Mouse (Mus musculus) T-helper 17 cell (primary cell): ENCODE measurements at regions not wholly inside any gene's neighbourhood (a gene's known extent, or its start where the extent isn't known, plus 50 kb on each side); places are given as distances from the start of the nearest gene placed in this dataset.

Experiments used
- in situ Hi-C, 2 experiments: fragments of 300-600 bp; cut with MboI, MseI; formaldehyde crosslinking; loops; 1 replicate in 1 of 2; 2 replicates in 1 of 2; pipeline ENCODE4 v1.15.1; 2025; ENCODE audit warnings: high pct_unique_total_duplicates in 2 of 2

DNA sequence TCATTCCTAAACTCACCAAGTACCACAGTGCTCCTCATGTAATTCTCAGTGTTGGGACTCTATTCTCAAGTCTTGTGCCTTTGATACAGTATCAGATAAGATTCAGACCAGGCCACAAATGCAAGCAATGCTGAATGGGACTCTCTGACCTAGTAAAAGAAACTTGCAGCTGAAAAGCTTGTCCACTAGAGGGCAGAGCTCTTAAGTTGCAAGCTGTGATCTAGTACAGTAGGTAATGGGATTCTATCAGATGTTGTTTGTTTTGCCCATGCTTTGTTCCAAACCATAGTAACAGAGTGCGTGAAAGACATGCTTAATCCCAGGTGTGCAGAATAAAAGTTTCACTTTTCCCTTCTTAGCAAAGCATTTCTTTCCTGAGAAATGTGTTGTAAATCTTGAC, 383.2 kb upstream of the Chrm2 start:
- in situ Hi-C loops: no loop called here

DNA sequence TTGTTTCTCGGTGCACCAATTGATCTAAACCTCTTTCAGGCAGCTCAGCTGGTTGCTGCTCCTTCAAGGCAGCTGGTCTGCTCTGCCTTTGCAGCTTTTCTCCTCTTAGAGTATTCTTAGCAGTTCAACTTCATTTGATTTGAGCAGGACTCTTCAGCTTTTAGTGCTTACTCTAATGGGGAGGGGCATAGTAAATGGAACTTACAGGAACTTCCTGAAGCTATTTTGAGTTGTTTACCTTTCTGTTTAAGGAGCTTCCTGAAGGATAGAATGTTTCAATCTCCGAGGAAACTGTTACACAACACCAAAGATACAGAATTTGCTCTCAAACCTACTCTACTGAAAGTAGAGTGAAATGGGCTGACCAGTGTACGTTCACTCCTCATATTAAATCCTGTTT, 385.8 kb upstream of the Chrm2 start:
- in situ Hi-C loops: no loop called here

DNA sequence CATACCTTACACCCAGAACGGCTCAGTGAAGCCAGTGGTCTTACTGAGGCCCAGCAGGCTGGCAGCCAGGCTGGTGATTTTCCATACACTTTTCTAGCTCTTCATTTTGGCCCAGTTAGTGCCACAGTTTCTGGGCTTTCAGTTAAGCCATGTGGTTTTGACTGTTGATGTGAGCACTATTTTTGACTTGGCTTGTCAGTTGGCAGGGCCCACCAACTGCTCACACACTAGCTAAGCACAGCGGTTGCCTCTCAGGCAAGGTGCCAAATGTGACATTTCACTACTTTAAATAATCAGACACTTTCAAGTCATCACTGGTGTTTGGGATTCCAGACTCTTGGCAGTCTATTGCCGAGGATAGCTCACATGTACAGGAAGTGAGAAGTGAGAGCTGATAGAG, 399.0 kb upstream of the Chrm2 start:
- in situ Hi-C loops: loop anchor here (10.0 to 25.0 kb wide), 2 partner anchors 134 to 527 kb away; no protein-coding TSS in a partner anchor

- in situ Hi-C loops: no loop called here
These were observed 400.4 kb upstream of the Mtpn start for GRCm38 (mm10) chr6:35940071-35940470.

DNA sequence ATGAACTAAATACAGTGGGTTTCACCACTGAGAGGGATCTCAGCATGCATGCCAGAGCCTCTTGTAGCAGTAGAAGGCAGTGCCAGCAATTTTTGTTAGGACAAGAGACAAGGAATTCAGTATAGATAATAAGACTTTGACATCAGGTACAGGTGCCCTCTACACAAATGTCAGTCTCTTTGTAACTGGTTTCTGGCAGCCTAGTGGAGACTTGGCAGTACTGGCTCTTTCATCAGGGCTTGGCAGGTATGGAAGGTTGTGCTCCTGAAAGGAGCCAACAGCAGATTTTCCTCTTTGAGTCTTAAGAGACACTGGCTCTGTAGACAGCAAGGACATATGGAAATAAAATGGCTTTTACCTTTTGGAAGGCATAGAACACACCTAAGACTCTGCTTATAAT, 384.5 kb upstream of the Mtpn start:
- in situ Hi-C loops: no loop called here

GRCm38 (mm10) chr6:35897990-35898389, 358.3 kb upstream of the Mtpn start:
- in situ Hi-C loops: no loop called here

DNA sequence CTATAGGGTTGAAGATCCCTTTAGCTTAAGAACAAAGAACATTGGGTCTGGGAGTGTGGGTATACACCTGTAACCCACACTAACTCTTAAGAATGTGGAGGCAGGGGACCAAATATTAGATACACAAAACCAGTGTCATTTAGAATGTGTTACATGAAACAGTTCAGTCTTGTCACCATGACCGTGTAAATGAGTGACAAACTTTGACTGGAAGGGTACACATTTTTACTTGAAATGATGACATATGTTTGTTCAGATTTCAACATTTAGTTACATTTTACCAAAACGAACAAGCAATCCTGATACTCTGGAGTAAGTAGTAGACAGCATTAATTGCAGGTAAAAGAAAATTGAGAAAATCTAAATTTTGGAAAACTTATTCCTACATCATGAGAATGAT, 356.0 kb upstream of the Mtpn start:
- in situ Hi-C loops: no loop called here

GRCm38 (mm10) chr6:35874671-35875070, 335.0 kb upstream of the Mtpn start:
- in situ Hi-C loops: loop anchor here in 1 of 2 experiments (10.0 kb wide), 1 partner anchor 1100 kb away; no protein-coding TSS in a partner anchor

DNA sequence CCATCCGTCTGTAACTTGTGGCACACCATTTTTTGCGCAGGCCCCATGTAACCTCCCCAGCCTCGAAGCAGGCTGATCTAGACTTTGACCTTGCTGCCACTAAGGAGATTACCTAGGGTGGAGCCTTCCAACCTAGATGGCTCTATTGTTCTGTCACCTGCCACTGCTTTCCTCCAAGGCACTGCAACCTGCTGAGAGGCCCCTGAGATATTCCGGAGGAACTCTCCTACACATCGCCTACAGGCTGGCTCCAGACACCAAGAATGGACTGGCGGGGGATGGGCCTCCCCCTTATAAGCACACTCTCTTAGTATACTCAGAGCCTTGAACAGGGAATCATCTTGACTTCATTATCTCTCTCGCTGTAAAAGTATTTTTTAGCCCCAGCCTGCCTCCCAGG, 331.7 kb upstream of the Mtpn start:
- in situ Hi-C loops: loop anchor here in 1 of 2 experiments (10.0 kb wide), 1 partner anchor 1103 kb away; no protein-coding TSS in a partner anchor

- in situ Hi-C loops: no loop called here
These were observed 324.5 kb upstream of the Mtpn start for GRCm38 (mm10) chr6:35864218-35864617.

DNA sequence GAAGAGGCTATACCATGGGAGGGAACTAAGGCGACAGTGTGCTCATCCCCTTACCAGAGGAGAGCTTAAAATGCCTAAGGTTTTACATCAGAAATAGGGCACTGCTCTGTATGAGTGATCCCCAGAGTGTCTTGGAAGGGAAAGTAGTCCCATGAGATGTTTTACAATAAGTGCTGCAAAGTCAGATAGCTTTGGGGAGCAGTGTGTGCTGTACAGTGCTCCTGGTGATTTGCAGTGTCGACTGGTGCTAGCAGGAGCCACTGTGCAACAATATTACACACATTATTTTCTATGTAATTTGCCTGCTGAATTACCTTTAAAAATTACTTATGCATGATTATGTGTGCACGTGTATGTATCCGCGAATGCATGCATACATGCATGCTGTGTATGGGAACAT, 314.3 kb upstream of the Mtpn start:
- in situ Hi-C loops: loop anchor here in 1 of 2 experiments (10.0 kb wide), 1 partner anchor 131 kb away; no protein-coding TSS in a partner anchor

- in situ Hi-C loops: no loop called here
These were observed 277.0 kb upstream of the Mtpn start for GRCm38 (mm10) chr6:35816657-35817056.

DNA sequence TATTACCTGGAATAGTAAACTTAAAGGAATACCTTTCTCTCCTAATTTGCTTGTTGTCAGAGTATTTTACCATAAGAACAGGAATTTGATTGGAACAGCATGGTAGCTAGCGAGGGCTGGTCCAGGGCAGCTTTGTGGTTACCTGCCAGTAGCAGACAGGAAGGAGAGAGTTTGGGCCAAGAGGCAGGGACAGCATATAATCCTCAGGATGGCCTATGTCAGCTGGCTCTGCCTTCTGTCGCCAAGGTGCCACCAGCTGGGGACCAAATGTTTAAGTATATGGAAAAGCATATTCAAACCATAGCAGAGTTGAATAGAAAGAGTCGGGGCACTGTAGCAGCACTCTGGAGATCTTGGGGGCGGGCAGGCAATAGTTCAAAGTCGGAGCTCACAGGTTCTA, 274.8 kb upstream of the Mtpn start:
- in situ Hi-C loops: no loop called here

DNA sequence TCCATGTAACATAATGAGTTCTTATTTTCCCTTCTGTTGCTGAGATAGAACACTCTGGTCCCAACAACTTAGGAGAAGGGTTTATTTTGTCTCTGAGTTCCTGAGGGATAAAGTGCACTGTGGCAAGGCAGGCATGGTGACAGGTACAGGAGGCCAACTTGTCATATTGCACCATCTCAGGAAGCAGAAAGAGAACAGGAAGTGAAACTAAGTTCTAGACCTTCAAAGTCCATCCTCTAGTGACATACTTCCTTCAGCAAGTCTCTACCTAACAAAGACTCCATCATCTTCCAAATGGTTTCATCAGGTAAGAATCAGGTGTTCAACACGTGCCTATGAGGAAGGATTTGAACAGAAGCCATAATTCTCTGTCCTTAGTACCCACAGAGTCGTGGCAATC, 266.1 kb upstream of the Mtpn start:
- in situ Hi-C loops: no loop called here

DNA sequence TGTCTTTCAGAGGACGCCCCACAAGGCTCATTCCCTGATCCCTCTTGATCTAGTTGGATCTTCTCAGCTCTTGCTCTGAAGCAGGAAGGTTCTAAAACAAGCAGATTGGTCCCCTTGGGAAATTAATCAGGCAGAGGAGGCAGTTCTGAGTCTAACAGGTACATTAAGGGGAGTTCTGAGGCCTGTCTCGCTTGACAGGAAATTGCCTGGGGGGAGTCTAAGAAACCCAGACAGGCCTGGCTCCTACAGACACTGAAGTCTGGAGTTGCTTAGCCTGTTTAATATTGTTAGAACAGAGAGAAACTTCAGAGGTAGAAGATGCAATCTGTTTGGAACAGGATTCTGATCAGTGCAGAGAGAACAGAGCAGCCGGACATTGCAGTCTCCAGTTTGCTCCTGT, 264.4 kb upstream of the Mtpn start:
- in situ Hi-C loops: no loop called here

DNA sequence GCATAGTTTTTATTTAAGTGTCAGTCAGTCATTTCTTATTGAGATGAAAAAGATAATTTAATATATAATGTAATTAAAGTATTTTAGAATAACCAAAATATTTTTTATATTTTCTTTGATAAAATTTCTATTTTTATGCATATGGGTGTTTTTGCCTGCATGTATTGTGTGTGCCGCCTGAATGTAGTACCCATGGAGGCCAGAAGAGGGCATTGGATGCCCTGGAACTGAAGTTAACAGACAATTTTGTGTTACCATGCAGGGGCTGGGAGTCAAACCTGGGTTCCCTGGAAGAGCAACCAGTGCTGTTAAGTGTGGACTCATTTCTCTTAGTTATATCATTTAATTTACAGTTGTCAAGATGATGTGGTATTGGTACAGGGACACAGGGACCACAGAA, 240.0 kb upstream of the Mtpn start:
- in situ Hi-C loops: no loop called here

DNA sequence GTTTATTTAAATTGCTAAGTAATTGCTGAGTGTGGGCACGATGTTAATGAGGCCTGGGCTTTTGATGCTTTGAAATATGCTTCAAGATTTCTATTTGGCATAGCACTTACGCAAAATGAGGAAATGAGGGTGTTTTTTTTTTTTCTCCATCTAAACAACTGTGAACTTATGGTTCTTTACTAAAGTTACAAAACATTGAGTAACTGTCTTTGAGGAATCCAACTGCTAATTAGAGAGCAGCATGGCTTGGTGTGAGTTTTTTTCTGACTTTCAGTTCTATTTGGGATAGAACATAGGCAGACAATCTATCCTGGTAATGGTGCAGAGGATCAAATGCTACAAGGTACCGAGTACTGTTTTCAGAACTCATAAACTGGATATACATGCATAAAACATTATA, 231.2 kb upstream of the Mtpn start:
- in situ Hi-C loops: no loop called here

DNA sequence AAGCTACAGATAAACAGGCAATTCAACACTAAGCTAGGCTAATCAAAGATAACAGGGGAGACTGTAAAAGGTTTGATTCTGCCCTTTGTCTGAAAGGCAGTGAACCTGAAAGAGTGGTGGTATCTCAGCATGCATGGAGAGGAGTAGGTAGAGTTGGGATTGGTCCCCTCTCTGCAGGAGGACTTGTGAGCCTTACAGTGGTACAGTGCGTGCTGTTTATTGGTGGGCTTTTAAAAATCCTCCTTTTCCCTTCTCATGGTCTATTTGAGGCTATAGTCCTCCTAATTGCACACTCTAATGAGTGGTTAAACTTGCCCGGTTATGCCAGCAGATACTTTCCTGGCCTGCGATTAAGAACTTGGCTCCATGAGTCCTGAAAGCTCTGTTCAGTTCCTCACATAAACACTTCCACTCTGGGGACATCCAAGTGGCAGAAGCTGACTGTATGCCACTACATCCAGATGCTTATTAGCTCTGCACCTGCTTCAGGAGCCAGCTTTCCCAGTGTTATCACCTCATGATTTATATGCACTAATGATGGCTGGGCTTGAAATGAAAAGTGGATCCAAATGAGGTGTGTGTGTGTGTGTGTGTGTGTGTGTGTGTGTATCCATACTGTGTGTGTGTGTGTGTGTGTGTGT, 220.0 kb upstream of the Mtpn start:
- in situ Hi-C loops: no loop called here

DNA sequence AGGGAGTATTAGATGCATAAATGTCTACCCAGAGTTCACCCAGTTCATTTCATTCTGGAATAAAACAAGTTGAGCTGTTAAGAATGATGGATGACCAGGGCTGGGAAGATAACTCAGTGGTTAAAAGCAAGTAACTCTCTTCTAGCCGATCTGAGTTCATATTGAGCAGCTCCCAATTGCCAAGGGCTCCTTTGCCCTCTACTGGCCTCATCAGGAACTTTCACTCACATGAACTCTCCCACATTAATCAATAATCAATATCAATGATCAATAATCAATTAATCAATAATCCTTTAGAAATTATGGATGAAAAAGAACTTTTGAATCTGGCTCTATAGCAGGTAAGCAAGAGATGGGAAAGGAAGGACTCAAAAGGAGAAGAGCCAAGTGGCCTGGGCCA, 206.3 kb upstream of the Mtpn start:
- in situ Hi-C loops: no loop called here

DNA sequence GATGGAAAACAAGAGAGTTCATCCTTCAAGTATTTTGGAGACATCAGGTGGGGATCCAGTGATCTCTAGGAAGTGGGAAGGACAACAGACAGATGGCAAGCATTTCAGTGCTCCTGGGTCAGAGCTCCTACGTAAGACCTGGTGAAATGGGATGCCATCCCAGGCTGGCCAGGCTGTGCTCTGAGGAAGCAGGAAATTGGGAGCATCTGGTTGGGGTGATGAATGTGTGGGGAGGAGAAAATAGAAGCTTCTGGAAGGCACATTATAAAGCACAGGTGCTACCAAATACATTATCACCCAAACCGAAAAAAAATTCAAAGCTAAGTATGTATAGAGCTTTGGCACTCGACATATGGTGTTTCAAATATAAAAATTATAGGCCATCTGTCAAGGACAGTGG, 165.9 kb upstream of the Mtpn start:
- in situ Hi-C loops: no loop called here

GRCm38 (mm10) chr6:35667062-35667461, 127.4 kb upstream of the Mtpn start:
- in situ Hi-C loops: no loop called here

DNA sequence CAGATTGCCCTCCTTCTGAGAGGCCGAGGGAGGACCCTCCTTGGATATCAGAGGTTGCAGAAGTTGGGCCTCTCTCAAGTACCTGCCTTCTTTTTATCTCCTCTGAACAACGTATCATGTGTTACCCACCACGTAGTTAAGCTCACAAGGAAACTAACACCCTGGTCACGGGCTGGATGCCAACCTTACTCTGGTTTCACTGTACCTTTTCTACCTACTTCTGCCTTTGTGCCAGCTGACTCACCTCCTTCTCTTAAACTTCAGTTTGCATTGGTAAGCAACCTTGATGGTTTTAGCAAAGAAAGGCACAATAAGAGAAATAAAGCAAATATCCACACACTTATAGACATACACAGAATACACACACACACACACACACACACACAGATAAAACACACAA, 111.7 kb upstream of the Mtpn start:
- in situ Hi-C loops: loop anchor here in 1 of 2 experiments (10.0 kb wide), 1 partner anchor 1817 kb away; no protein-coding TSS in a partner anchor

DNA sequence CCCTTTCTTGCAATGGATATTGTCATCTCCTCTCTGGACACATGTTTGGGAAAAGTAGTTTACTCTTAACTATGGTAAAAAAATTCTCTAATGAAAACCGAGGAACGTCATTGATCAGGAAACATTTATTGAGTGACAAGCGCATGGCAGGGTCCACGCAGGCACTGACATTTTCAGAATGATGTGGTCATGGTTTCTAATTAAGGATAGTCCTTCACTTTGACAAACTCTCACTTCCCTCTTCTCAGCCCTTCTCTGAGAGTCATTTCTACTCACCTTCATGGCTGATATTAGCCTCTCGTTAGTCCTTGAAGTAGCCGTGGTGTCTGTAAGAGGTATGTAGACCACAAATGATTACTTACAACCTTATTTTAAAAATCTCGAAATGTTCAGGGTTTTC, 105.5 kb upstream of the Mtpn start:
- in situ Hi-C loops: no loop called here

DNA sequence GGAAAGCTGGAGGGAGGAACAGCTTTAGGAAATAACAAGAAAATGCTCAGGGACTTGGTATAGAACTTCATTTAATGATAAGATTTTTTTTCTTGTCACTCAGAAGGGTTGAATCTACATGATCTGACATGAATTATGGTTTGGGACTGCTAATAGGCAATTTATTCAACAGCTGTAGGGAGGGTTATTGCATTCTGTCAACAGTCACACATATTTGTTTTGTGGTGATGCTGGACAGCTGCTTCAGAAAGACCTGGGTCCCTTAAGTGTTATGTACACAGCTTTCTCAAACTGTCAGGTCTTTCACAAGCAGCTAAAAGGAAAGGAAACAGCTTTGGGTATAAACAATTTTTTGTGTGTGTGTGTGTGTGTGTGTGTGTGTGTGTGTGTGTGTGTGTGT, 101.0 kb upstream of the Mtpn start:
- in situ Hi-C loops: no loop called here
